Mouse (Mus musculus) cortical plate, adult 2 months (tissue): ENCODE measurements around the gene Tubgcp6.

Source experiments
- CTCF ChIP-seq: fragments of 200-500 bp; IDR thresholded peaks from 2 replicates; pipeline ENCODE4 v1.5.1; 2011; ENCODE audit warnings: mild to moderate bottlenecking, control low read depth, low read length; ENCODE audit not compliant: insufficient read depth; ENCODE audit errors: extremely low read depth
- POLR2A ChIP-seq: fragments of 200-500 bp; IDR thresholded peaks from 2 replicates; pipeline ENCODE4 v1.6.1; 2011; ENCODE audit warnings: mild to moderate bottlenecking, low read length, control low read depth; ENCODE audit not compliant: insufficient read depth; ENCODE audit errors: extremely low read depth

DNA sequence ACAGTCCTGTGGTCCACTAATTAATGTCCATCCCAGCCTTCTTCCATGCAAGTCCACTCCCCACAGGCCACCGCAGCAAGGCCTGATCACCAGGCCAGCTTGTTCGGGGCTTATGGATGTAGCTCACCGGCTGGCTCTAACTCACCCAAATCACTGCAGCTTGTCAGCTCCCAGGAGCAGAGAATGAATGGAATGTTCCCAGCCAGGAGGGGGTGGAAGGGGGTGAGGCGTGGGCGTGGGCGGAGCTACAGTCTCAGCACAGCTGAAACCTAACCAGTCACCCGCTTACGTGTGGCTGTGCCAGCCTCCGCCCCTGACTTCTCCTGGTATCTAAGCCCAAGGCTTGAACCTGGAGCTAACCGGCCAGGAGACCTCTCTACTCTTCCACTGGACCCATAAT lies 46.5 kb upstream of the Tubgcp6 start:
- TF ChIP-seq CTCF: no peak
- TF ChIP-seq POLR2A: peak; percentile 27; the same call in 1 of the 2 replicates
